Mouse (Mus musculus) kidney, adult 2 months (tissue): ENCODE results near the gene Lyrm1. TPM values are rescaled to one million over a fixed set of nuclear protein-coding genes. Genes with fewer than 3 reads are reported as not detected.

Experiments used
- DNase-seq: peaks from one replicate; pipeline ENCODE4 v3.0.0; 2021
- H3K27ac ChIP-seq: fragments of 200-500 bp; 2 replicates; pipeline ENCODE4 v1.5.1; 2012; ENCODE audit warnings: low read depth, low read length, control low read depth, inconsistent platforms; ENCODE audit not compliant: insufficient read depth
- H3K27me3 ChIP-seq: fragments of 200-500 bp; replicated peaks from 2 replicates; pipeline ENCODE4 v1.6.1; 2012; ENCODE audit warnings: mild to moderate bottlenecking, moderate library complexity, low read length, inconsistent platforms; ENCODE audit not compliant: control insufficient read depth, insufficient read depth
- H3K36me3 ChIP-seq: fragments of 200-500 bp; 2 replicates; pipeline ENCODE4 v1.6.1; 2012; ENCODE audit warnings: mild to moderate bottlenecking, moderate library complexity, low read length, inconsistent platforms; ENCODE audit not compliant: control insufficient read depth, insufficient read depth
- H3K4me1 ChIP-seq: fragments of 200-500 bp; 2 replicates; pipeline ENCODE4 v1.6.1; 2011; ENCODE audit warnings: low read length; ENCODE audit not compliant: control insufficient read depth, insufficient read depth
- H3K4me3 ChIP-seq: fragments of 200-500 bp; 2 replicates; pipeline ENCODE4 v1.5.1; 2011; ENCODE audit warnings: mild to moderate bottlenecking, low read depth, low read length, control low read depth; ENCODE audit not compliant: insufficient read depth
- CTCF ChIP-seq: fragments of 200-500 bp; conservative IDR thresholded peaks from 2 replicates; pipeline ENCODE4 v1.5.1; 2011; ENCODE audit warnings: low read depth, mild to moderate bottlenecking, control low read depth, low read length, moderate library complexity, mixed read lengths; ENCODE audit not compliant: insufficient read depth, insufficient read length
- POLR2A ChIP-seq: fragments of 200-500 bp; IDR thresholded peaks from one replicate; pipeline ENCODE4 v1.6.1; 2011; ENCODE audit warnings: low read depth, low read length, control low read depth
- WGBS: fragments of 180-500 bp; shearing (Covaris S2); methylation state at CpG from one replicate; pipeline ENCODE4 v1.1.7; 2018; 5-methylcytosine and 5-hydroxymethylcytosine counted together
- polyA plus RNA-seq: library from polyadenylated mRNA; depleted of rRNA; stranded (reverse); fragments of >200 nt; gene quantifications from 2 replicates; pipeline ENCODE4 v1.2.3, GENCODE M21; 2012

Lyrm1 gene
- polyA plus RNA-seq, 1 experiment: 6.7 TPM

DNA sequence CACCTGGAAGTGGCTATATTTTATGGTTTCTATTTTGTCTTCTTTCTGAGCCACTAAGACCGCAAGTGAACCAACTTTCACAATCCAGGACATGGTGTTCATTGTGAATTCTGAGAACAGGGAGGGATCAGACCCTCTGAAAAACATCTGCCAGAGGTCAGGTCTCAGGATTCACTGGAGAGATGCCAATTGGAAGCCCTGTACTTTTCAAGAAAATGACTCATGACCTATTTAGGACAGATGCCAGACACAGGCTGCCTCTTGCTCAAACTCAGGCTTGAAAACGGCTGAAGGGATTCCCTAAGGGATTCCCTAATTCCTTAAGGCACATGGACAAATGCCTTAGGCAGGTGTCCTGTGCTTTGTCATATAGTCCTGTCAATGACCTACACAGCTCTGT lies 65.4 kb downstream of the Lyrm1 start:
- Histone ChIP-seq H3K27me3 (no peaks in the 10 kb centered on the region), H3K4me3 (no peak overlapping the region), H3K4me1 (peaks cover 18% of the 10 kb centered on the region), H3K36me3 (no peaks in the 10 kb centered on the region), H3K27ac (no peak overlapping the region)
- no peak for TF ChIP-seq CTCF
- TF ChIP-seq POLR2A: no peak
- DNase-seq: peak; percentile 96
- WGBS: 28% methylated on average over 2 of the region's 2 CpGs

DNA sequence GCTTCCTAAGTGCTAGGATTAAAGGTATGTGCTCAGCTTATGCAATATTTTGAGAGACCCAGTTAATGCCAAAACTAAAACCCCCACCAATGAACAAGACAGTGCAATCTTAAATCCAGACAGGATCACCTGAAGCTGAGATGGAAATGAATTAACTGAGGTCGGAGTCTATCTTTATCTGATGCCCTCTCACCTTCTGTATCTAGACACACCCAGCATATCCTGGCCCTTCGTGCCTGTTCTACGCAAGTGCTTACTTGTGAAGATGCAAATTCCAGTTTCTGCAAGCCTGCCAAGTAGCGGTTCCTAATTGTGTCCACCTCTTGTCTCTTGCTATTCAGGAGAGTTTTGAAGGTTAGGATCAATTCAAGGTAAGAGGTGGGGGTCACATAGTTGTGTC lies 69.5 kb downstream of the Lyrm1 start:
- Histone ChIP-seq H3K27me3 (no peaks in the 10 kb centered on the region), H3K4me3 (no peak overlapping the region), H3K4me1 (peaks cover 10% of the 10 kb centered on the region), H3K36me3 (no peaks in the 10 kb centered on the region), H3K27ac (no peak overlapping the region)
- TF ChIP-seq CTCF (no peak), POLR2A (no peak)
- no peak for DNase-seq
- WGBS: 81% methylated on average over 4 of the region's 4 CpGs

DNA sequence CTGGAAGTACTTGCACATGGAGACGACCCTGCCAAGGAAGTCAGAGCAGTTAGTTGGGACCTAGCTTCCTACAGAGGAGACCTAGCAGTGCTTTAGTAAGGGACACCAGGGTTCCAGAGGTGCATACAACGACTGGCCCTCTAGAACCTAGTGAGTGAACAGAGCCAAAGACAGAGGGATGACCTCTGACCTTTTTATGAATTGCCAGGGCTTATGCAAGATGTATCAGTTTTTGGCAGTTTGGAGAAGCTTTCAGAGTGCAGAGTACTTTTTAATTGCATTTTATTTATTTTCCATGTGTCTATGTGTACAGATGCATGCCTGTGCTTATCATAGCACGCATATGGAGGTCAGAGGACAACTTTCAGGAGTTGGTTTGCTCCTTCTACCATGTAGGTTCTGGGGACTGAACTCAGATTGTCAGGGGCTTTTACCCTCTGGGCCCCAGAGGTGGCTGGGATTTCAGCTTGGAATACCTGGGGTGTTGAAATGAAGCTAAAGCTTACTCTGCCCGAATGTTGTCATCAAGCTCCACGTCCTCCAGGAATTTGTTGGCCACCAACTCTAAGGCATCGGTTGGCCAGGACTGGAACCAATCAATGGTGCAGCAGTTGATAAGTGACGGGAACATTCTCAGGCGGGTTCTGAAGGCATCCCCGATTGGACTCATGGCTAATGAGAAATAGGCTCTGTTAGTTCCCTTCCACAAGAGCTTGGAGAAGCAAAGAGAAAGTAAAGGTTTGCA lies 70.2 kb downstream of the Lyrm1 start:
- peaks cover 6% of the 10 kb centered on the region for H3K4me1 ChIP-seq
- no peak for DNase-seq
- TF ChIP-seq POLR2A (no peak), CTCF (no peak)
- H3K4me3 ChIP-seq: no peak overlapping the region
- 91% methylated on average over 9 of the region's 9 CpGs for WGBS
- H3K27me3 ChIP-seq: no peaks in the 10 kb centered on the region
- H3K27ac ChIP-seq: no peak overlapping the region
- H3K36me3 ChIP-seq: no peaks in the 10 kb centered on the region

DNA sequence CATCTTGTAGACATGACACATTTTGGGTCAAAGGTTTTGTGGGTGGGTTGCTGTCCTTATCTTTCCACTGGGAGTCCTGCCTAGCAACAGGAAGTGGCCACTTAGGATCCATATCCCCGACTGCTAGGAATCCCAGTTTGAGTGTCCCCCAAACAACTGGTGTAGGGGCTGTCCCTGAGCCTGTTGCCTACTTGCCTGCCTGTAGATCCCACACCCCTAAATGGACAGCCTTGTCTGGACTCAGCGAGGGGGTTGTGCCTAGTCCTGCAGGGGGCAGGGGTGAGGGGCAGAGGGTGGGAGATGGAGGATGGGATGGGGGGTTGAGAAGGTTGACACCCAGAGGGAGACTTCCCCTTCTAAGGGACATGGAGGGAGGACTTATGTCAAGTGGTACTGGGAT lies 73.7 kb downstream of the Lyrm1 start:
- H3K36me3 ChIP-seq: no peaks in the 10 kb centered on the region
- no peaks in the 10 kb centered on the region for H3K4me1 ChIP-seq
- WGBS: 85% methylated on average over 2 of the region's 2 CpGs
- no peak overlapping the region for H3K4me3 ChIP-seq
- H3K27ac ChIP-seq: no peak overlapping the region
- no peaks in the 10 kb centered on the region for H3K27me3 ChIP-seq
- no peak for DNase-seq
- TF ChIP-seq CTCF (no peak), POLR2A (no peak)

DNA sequence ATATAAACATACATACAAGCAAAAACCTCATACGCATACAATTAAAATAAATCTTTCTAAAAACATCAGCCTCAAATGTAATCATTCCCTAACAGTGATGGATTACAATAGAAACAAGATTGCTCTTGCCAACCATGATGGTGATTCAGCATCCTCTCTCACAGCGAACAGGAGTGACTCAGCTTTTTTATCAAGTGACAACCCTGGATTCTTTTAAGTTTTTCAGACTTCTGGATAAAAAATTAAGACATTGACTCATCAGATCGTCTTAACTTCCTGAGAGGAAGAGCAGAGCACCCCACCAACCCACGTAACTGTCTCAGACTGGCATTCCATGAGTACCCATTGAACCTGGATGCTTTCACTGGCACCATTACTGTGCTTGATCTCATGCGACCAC lies 78.6 kb downstream of the Lyrm1 start:
- DNase-seq: no peak
- Histone ChIP-seq H3K27ac (no peak overlapping the region), H3K27me3 (no peaks in the 10 kb centered on the region), H3K36me3 (no peaks in the 10 kb centered on the region), H3K4me3 (no peak overlapping the region), H3K4me1 (peaks cover 9% of the 10 kb centered on the region)
- WGBS: 83% methylated on average over 5 of the region's 5 CpGs
- TF ChIP-seq POLR2A (no peak), CTCF (no peak)

DNA sequence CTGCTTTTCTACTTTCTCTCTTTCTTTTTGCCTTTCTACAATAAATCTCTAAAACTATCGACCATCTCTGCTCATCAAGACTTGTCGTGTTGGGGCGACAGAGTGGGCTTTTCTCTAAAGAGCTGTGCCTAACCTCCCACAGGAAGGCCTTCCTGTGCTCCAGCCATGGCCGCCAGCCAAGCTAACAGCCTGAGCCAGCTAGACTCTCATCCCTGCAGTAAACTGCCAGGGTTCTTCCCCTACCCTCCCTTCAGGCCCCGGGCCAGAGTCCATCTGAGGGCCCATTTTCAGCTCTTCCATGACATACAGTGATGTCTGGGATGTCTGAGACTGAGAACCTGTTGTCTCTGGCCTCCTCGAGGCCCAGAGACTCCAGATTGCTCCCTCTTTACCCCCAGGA lies 80.6 kb downstream of the Lyrm1 start:
- Histone ChIP-seq H3K27me3 (no peaks in the 10 kb centered on the region), H3K27ac (peak overlapping the region; percentile 1; the same call in 1 of the 2 replicates), H3K4me1 (peaks cover 9% of the 10 kb centered on the region), H3K4me3 (no peak overlapping the region), H3K36me3 (no peaks in the 10 kb centered on the region)
- 52% methylated on average over 6 of the region's 6 CpGs for WGBS
- DNase-seq: peak; percentile 92
- TF ChIP-seq CTCF (no peak), POLR2A (no peak)

DNA sequence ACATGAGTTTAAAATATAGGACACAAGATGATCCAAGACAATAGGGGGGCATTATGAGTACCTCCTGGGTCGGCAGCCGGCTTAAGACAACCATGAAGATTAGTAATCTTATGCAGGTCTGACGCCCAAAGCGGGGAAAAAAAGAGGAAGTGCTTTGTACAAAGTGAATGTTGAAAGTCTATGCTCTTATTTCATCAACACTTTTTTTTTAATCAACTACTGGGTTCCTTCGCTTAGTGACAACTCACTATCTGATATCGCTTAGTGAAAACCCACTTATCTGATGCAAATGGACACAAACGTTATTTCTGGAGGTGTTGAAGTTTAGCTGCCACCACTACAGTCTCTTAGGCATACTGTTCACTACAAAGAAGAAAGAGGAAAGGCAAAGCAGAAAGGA lies 81.9 kb downstream of the Lyrm1 start:
- Histone ChIP-seq H3K4me1 (peaks cover 9% of the 10 kb centered on the region), H3K36me3 (no peaks in the 10 kb centered on the region), H3K4me3 (no peak overlapping the region), H3K27me3 (no peaks in the 10 kb centered on the region), H3K27ac (peak overlapping the region; percentile 83)
- DNase-seq: no peak
- 93% methylated on average over 7 of the region's 7 CpGs for WGBS
- TF ChIP-seq CTCF (no peak), POLR2A (no peak)
